Mouse (Mus musculus) neural tube, embryonic 10.5 days (tissue): ENCODE measurements around the gene Fgfr2.

Experiments used
- DNase-seq: peaks from one replicate; pipeline ENCODE4 v3.0.0-alpha.2; 2017; ENCODE audit warnings: low spot score; ENCODE audit errors: extremely low spot score

Gene Fgfr2

GRCm38 (mm10) chr7:132282576-132282975 lies 840.6 kb downstream of the Fgfr2 start:
- DNase-seq: no peak

- no peak for DNase-seq
Observed at GRCm38 (mm10) chr7:132282161-132282560, 841.0 kb downstream of the Fgfr2 start.

GRCm38 (mm10) chr7:132281753-132282152 lies 841.4 kb downstream of the Fgfr2 start:
- DNase-seq: no peak

DNA sequence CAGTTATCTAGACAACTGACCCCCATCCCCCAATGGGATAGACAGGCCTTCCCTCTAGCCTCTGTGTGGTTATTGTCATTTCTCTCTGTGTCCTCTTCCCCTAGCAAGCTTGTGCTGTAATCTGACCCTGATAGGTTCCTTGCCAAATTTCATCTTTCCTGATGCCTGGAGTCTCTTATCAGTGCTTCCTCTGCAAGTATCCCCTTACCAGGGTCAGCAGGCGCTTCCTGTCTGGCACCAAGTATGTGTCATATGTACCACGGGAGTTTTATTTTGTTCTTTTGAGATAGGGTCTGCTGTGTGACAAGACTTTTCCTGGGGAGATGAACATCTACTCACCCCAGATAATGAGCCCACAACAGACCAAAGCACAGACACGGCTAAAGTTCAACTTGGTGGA lies 844.5 kb downstream of the Fgfr2 start:
- DNase-seq: no peak

DNA sequence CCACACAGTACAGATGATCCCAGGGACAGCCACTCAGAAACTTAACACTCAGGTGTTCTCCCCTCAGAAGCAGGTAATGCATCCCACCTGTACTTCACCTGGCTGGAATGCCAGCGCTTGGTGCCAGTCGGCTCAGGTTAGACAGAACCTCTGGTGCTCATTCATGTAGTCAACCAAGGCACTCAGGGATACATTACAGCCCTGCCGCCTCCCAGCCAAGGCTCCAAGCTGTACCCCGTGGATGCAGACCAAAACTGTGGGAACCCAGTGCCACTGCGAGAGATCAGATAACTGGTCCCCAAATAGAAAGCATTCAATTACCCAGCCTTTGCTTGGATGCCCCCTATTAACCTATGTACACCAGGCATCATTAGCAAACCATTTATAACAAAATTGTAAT lies 846.9 kb downstream of the Fgfr2 start:
- no peak for DNase-seq

DNA sequence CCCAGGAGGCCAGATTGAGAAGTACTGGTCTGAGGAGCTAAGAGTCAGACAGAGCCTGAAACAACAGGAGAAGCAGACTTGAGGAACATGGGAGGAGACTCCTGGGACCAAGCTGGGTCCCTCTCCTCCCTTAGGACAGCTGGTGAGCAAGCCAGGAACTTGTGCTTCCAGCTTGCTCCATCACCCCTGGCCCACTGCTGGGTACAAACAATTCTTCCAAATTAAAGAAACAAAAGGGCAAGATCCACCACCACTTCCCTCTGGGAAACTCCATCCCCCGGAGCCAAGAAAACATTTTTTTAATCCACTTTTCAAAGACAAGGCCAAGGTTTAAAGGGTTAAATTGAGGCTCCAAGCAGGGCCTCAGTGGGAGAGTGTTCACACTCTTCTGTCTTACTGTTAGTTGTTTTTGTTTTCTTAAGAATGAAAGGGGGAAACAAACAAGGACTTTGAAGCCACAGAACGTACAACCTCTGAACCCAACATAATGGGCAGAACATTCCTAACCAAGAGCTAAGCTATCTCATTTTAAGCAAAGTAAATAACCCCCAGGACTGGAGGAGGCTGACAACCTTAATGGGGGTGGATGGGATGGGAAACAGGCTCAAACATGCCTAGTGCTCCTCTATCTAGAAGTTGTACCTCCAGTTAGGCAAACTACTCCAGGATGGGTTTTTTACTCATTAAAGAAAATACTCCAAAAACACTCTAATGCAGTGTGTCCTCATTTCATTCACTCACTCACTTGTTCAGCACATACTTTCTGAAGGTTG lies 849.2 kb downstream of the Fgfr2 start:
- DNase-seq: no peak

DNA sequence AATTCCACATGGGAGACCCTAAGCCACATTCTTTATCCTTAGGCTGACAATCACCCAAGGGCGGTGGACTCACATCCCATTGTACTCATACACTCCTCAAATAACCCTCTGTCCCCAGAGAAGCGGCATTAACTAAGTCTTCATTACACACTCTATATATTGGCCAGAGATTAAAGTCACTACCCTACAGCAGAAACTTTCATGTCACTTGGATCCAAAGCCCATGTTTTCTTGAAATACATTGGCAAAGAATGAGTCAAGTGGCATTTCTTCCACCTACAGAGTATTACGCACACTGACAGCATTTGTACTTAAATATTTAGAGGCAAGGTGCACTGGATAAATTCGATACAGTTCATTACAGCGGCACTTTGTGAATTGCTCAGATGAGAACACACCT lies 850.2 kb downstream of the Fgfr2 start:
- DNase-seq: no peak

GRCm38 (mm10) chr7:132270364-132270763 lies 852.8 kb downstream of the Fgfr2 start:
- DNase-seq: no peak

DNA sequence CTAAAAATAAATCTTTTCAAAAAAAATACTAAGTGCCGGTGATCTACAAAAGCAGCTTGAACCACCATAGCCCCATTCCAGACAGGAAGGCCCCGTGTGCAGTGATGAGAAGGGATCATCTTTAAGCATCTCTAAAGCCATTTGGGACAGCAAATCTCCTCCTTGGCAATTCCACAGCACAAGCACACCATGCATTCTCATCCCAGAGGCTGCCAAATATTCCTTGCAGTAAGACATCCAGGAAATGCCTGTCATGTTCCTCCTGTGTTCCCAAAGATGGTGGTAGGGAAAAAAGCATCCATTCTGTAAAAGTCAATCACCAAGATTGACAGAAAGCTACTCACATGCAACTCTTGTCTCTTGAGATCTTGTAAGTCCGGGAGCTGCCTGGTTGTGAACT lies 853.5 kb downstream of the Fgfr2 start:
- no peak for DNase-seq

GRCm38 (mm10) chr7:132267721-132268498 lies 855.2 kb downstream of the Fgfr2 start:
- DNase-seq: no peak

DNA sequence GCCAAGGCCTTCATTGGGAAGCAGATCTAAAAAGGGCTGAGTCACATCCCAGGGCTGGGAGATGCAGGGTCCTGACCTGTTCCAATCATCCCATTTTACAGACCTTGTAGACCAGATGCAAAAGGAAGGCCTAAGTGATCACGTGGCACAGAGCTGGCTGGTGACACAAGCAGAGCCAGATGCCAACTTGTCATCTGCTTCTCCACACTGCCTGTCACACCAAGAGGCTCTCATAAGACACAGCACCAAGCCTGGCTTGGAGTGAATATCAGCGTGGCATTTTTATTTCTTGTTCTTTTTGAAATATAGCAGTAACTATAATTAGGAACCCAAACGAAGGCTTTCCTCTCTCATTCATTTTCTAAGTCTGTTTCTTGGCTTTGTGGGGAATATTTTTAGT lies 858.4 kb downstream of the Fgfr2 start:
- DNase-seq: no peak

DNA sequence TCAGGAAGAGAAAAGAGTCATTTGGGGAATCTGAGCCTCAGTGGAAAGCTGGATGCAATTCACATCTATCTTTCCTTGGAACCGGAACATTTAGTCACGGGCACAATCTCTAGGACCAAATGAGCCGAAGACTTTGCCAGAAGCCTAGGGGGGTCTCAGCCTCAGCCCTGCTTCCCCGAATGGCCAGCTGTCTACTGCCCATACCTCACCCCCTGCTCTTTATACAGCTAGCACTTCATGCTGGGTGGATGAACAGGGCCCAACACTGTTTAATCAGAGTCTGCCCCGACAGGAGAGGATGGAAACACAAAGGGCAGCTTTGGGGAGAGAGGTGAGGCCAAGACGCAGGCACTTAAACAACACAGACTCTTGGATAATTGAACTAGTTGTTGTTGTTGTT lies 860.0 kb downstream of the Fgfr2 start:
- no peak for DNase-seq

DNA sequence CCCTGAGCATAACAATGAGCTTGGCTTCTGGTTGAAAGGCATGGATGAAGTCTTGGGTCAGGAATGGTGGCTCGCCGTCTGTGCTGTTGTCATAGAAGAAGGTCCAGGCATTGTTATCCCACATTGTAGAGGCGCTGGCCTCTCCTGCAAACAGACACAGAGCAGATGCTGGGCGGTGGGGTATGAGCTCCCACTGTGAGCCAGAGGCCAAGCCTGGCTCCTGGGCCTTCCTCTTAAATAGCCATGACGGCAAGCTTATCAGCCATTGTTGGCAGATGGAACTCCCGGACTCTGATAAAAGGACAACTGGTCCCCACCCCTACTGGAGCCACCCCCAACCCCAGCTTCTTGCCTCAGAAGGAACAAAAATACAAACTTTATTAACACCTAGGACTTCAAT lies 860.5 kb downstream of the Fgfr2 start:
- DNase-seq: peak; percentile 64

DNA sequence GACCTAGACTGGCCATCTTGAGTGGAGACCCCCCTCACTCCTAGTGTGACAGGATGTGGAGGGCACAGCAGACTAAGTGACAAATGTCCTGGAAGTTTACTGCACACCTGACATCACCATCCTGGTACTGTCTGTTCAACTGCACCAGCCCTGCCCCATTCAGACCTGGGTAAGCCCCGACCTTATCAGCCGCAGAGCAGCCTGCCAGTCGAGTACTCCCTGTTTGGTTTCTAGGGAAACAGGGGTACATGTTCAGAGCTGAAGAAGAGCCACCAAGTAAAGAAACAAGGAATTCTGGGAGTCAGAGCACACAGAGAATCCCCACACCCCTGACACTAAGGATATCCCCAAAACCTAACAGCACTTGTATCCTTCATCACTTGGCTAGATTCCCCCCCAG lies 861.3 kb downstream of the Fgfr2 start:
- DNase-seq: no peak

DNA sequence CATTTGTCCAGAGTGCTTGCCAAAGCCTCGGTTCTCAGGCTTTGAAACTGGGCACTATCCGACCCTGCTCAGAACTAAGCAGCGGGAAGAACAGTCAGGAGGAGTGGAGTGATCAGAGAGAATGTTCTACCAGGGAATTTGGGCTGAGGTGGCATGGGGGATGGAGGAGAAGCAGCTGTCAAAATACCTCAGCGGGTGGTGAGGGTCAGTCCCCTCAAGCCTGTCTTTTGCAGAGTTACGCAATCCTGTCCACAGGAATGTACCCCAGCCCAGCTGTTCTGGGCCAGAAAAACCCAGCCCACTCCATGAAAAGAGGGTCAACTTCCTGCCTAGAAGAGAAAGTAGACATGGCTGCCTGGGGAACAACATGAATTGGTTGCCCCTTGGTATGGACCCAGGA lies 862.5 kb downstream of the Fgfr2 start:
- DNase-seq: no peak

DNA sequence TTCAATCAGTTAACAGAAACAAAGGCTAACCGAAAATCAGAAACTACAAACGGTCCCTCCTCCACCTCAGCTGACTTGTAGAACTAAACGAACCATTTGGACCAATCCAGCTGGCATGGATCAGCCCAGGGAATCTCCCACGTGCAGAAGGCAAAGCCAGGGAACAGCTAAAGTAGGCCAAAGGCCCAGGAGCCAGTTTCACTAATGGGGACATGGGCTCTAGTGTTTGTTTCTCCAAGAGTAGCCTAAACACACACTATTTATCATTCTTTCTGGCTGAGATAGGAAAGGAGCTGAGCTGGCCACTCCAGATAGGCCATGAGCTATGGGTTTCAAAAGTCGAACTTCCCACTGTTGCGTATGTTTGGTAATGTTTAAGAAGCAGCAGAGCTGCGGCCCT lies 864.3 kb downstream of the Fgfr2 start:
- no peak for DNase-seq

GRCm38 (mm10) chr7:132258216-132258615 lies 864.9 kb downstream of the Fgfr2 start:
- DNase-seq: no peak

DNA sequence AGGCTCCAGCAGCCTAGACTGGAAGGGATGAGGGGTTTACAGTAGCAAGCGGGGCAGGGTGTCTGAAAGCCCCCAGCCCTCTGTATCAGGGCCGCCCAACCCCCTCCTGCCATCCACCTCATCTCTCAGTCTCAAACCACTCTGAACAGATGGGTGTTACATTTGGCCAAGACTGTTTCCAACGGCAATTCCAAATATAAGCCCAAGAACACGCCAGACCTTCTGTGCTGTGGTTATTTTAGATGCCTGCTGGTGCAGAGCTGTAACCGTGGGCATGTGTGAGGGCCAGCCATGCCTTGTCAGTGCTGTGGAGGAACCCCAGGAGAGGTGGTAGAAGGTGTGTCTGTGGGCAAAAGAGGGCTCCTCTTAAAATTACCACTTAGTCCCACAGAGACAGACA lies 869.6 kb downstream of the Fgfr2 start:
- DNase-seq: no peak

GRCm38 (mm10) chr7:132253078-132253477 lies 870.1 kb downstream of the Fgfr2 start:
- DNase-seq: no peak

- DNase-seq: no peak
Observed at GRCm38 (mm10) chr7:132249563-132250119, 873.5 kb downstream of the Fgfr2 start.

DNA sequence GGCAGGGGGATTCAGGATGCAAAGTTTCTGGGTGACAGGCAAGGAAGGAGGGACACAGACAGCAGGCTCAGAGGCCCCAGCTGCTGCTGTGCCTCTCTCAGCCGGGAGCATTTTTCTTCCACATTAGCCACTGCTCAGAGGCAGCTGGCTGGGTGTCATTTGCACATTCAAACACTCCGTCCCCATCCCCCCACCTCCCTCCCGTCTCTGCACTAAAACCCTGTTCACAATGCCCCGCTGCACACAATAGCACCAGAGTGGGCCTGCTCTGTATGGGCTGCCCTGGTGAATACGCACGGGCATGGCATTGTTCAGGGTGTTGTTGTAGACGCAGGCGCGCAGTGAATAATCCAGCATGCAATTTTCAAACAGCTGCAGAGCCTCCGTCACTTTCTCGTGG lies 875.6 kb downstream of the Fgfr2 start:
- DNase-seq: peak; percentile 73

- DNase-seq: no peak
Observed at GRCm38 (mm10) chr7:132247091-132247490, 876.1 kb downstream of the Fgfr2 start.

- no peak for DNase-seq
Observed at GRCm38 (mm10) chr7:132245730-132246129, 877.4 kb downstream of the Fgfr2 start.
